Mouse (Mus musculus): ENCODE measurements around the gene Trim30a. TPM values are rescaled to one million over a fixed set of nuclear protein-coding genes. Genes with fewer than 3 reads are reported as not detected.
A peak's percentile ranks its signal among the peaks of the same experiment; 100 is the strongest.
"Not testable (repeated sequence)": the region's sequence is repeated elsewhere in the genome, so short reads cannot be mapped to it uniquely, and the experiment has no call there.

The Trim30a gene
- 0.33 and 0.45 TPM in 2 replicates for polyA plus RNA-seq (2014; fragmentation: Nextera tagmentation; extraction: Ambion mirVana)

DNA sequence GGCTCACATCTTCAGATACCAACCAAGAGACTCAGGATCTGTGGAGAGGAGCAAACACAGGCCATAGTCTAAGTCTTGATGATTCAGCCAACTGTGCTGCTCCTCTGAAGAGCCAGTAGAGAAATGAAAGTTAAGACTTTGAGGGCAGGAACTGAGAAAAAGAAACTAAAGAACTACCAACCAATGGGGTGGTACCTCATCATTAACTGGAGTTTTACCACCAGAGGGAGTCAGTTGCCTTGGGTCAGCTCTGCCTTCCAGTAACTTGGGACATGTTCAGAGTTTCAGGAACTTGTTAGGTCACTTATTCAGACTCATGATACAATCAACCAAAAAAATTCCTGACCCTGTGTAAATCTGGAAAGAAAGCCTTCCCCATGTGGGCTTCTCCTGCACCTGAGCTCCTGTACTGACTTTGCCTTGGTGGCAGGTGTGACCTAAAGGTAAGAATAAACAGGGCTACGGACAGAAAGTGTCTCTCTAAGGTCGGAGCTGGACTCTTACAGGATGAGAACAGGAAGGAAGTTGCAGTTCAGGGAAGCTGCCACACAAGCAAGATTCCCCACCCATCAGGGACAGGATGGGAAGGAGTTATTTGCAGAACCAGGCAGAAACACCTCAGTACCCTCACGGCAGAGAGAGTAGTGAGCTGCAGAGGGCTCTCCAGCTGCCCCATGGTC lies at the start of gene Trim30a:
TSS of gene Trim30a (minus strand) at position 129 of the 680 bp plus-strand sequence.
- no peaks in the 10 kb centered on the region for H3K27me3 ChIP-seq (ENCODE audit: control insufficient read depth, insufficient read depth, low read length)
- H3K4me3 ChIP-seq (ENCODE audit: low read depth, low read length) = no peak within 1 kb of the TSS
- no peak for DNase-seq (ENCODE audit: low spot score)
- no peak for ATAC-seq (replicated peaks; ENCODE audit: low FRiP score)
- H3K4me2 ChIP-seq (ENCODE audit: low read depth, low read length, severe bottlenecking) = no peak within 1 kb of the TSS
- no peak within 1 kb of the TSS for H3K9ac ChIP-seq (ENCODE audit: low read length)
- no peak within 1 kb of the TSS for H3K27ac ChIP-seq (ENCODE audit: low read depth, low read length)
- WGBS = 62% methylated on average over 3 of the region's 3 CpGs
- H3K36me3 ChIP-seq (ENCODE audit: control insufficient read depth, insufficient read depth, low read length) = no peaks in the 10 kb centered on the region
- no peaks in the 10 kb centered on the region for H3K4me1 ChIP-seq (replicated peaks; ENCODE audit: control insufficient read depth, insufficient read depth, low read length)
- no peaks in the 10 kb centered on the region for H3K9me3 ChIP-seq (ENCODE audit: control insufficient read depth, low read length)

DNA sequence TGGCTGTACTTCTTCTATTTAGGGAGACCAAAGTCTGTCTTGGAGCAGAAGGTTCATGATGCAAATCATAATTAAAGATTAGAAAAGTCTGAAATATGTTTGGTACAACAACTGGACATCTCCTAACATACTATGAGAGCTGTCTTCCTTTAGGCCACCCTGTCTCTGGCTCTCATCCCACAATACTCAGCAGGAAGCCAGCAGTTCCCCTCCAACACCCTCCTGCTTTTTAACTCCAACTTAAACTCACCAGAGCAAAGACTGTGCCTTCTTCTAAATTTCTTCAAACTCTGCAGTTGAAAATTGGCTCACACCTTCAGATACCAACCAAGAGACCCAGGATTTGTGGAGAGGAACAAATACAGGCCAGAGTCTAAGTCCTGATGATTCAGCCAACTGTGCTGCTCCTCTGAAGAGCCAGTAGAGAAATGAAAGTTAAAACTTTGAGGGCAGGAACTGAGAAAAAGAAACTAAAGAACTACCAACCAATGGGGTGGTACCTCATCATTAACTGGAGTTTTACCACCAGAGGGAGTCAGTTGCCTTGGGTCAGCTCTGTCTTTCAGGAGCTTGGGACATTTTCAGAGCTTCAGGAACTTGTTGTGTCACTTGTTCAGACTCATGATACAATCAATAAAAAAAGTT lies 42.5 kb upstream of the Trim30a start, which contains the start of gene Trim30d:
TSS of gene Trim30d (minus strand) at position 429 of the 645 bp plus-strand sequence.
- ATAC-seq (replicated peaks; ENCODE audit: low FRiP score); H3K9ac ChIP-seq (ENCODE audit: low read length); H3K4me3 ChIP-seq (ENCODE audit: low read depth, low read length); H3K36me3 ChIP-seq (ENCODE audit: control insufficient read depth, insufficient read depth, low read length); DNase-seq (ENCODE audit: low spot score); H3K27me3 ChIP-seq (ENCODE audit: control insufficient read depth, insufficient read depth, low read length); H3K27ac ChIP-seq (ENCODE audit: low read depth, low read length); H3K9me3 ChIP-seq (ENCODE audit: control insufficient read depth, low read length); H3K4me1 ChIP-seq (replicated peaks; ENCODE audit: control insufficient read depth, insufficient read depth, low read length); H3K4me2 ChIP-seq (ENCODE audit: low read depth, low read length, severe bottlenecking): not testable (repeated sequence)

DNA sequence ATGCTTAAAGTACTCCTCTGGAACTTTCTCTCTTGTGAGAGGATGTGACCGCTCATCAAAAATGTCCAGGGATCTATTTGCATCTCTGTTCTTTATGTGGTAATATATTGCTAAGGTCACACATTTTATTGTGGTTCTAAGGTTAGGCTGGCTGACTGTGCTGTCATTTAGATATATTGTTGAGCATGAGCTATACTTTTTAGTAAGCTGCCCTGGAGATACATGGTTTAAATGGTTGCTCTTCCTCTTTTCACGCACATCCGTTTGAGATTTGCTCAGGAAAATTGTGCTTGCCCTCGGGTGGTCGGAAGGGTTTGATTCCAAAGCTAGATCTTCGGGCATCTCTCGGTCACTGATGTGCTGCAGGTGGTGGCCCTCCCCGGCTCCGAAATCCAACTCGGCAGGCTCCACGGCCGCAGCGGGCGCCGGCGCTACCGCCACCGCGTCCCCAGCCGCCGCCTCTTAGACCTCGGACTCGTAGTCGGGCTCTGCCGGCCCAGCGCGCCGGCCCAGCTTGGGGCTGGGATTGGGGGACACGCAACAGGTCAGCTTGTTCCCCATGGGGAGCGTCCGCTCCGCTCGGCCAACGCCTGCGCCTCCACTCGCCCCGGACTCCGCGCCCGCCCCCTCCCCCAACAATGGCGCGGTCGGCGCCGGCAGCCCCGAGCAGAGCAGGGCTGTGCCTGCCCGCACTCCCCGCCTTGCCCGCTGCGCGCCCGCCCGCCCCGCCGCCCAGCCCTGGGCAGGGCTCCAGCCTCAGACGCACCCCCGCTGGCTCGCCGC lies 36.8 kb upstream of the Trim30a start:
- Histone ChIP-seq H3K4me2 (ENCODE audit: low read depth, low read length, severe bottlenecking) (peak overlapping the region; percentile 48), H3K9me3 (ENCODE audit: control insufficient read depth, low read length) (no peaks in the 10 kb centered on the region), H3K27me3 (ENCODE audit: control insufficient read depth, insufficient read depth, low read length) (no peaks in the 10 kb centered on the region), H3K27ac (ENCODE audit: low read depth, low read length) (no peak overlapping the region), H3K4me3 (ENCODE audit: low read depth, low read length) (peak overlapping the region; percentile 37), H3K4me1 (replicated peaks; ENCODE audit: control insufficient read depth, insufficient read depth, low read length) (no peaks in the 10 kb centered on the region), H3K36me3 (ENCODE audit: control insufficient read depth, insufficient read depth, low read length) (no peaks in the 10 kb centered on the region), H3K9ac (ENCODE audit: low read length) (peak overlapping the region; percentile 52)
- DNase-seq (ENCODE audit: low spot score) = peak; percentile 77
- ATAC-seq (replicated peaks; ENCODE audit: low FRiP score) = peak; percentile 98
- 2% methylated on average over 56 of the region's 59 CpGs for WGBS

DNA sequence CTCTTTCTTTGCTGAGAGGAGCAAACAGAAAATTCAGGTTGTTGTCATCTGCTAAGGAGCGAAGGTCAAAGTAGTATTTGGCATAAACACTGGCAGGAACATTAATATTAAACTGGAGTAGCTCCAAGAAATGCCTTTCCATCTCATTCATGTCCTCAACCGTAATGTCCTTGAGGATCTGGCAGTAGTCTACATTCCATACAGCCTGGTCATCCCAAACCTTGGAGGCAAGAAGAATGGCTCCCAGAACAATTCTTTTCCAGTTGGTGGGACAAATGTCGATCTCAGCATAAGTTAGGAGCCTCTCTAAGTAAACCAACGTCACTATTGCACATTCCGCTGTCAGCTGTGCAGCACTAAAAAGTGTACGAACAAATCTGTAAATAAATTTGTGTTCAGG lies 36.2 kb upstream of the Trim30a start:
- WGBS = 82% methylated on average over 6 of the region's 6 CpGs
- not testable (repeated sequence) for DNase-seq (ENCODE audit: low spot score); H3K4me1 ChIP-seq (replicated peaks; ENCODE audit: control insufficient read depth, insufficient read depth, low read length); H3K9ac ChIP-seq (ENCODE audit: low read length); H3K36me3 ChIP-seq (ENCODE audit: control insufficient read depth, insufficient read depth, low read length); H3K4me3 ChIP-seq (ENCODE audit: low read depth, low read length); H3K27me3 ChIP-seq (ENCODE audit: control insufficient read depth, insufficient read depth, low read length); ATAC-seq (replicated peaks; ENCODE audit: low FRiP score); H3K4me2 ChIP-seq (ENCODE audit: low read depth, low read length, severe bottlenecking); H3K9me3 ChIP-seq (ENCODE audit: control insufficient read depth, low read length); H3K27ac ChIP-seq (ENCODE audit: low read depth, low read length)

GRCm38 (mm10) chr7:104499464-104499863 lies 34.5 kb upstream of the Trim30a start:
- not testable (repeated sequence) for H3K4me1 ChIP-seq (replicated peaks; ENCODE audit: control insufficient read depth, insufficient read depth, low read length); H3K4me2 ChIP-seq (ENCODE audit: low read depth, low read length, severe bottlenecking); H3K9ac ChIP-seq (ENCODE audit: low read length); H3K27me3 ChIP-seq (ENCODE audit: control insufficient read depth, insufficient read depth, low read length); H3K27ac ChIP-seq (ENCODE audit: low read depth, low read length); H3K9me3 ChIP-seq (ENCODE audit: control insufficient read depth, low read length); H3K36me3 ChIP-seq (ENCODE audit: control insufficient read depth, insufficient read depth, low read length); ATAC-seq (replicated peaks; ENCODE audit: low FRiP score); DNase-seq (ENCODE audit: low spot score); H3K4me3 ChIP-seq (ENCODE audit: low read depth, low read length)
- 28% methylated on average over 6 of the region's 8 CpGs for WGBS

DNA sequence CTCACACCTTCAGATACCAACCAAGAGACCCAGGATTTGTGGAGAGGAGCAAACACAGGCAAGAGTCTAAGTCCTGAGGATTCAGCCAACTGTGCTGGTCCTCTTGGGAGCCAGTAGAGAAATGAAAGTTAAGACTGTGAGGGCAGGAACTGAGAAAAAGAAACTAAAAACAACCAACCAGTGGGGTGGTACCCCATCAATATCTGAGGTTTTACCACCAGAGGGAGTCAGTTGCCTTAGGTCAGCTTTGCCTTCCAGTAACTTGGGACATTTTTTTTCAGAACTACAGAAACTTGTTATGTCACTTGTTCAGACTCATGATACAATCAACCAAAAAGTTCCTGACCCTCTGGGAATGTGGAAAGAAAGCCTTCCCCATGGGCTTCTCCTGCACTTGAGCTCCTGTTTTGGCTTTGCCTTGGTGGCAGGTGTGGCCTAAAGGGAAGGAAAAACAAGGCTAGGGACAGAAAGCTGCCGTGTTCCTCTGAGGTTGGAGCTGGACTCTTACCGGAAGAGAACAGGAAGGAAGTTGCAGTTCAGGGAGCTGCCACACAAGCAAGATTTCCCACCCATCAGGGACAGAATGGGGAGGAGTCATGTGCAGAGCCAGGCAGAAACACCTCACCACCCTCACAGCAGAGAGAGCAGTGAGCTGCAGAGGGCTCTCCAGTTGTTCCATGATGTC lies 18.9 kb downstream of the Trim30a start:
- Histone ChIP-seq H3K27ac (ENCODE audit: low read depth, low read length) (no peak overlapping the region), H3K4me1 (replicated peaks; ENCODE audit: control insufficient read depth, insufficient read depth, low read length) (no peaks in the 10 kb centered on the region), H3K4me2 (ENCODE audit: low read depth, low read length, severe bottlenecking) (no peak overlapping the region), H3K9me3 (ENCODE audit: control insufficient read depth, low read length) (no peaks in the 10 kb centered on the region), H3K9ac (ENCODE audit: low read length) (no peak overlapping the region), H3K4me3 (ENCODE audit: low read depth, low read length) (no peak overlapping the region), H3K36me3 (ENCODE audit: control insufficient read depth, insufficient read depth, low read length) (no peaks in the 10 kb centered on the region), H3K27me3 (ENCODE audit: control insufficient read depth, insufficient read depth, low read length) (no peaks in the 10 kb centered on the region)
- DNase-seq (ENCODE audit: low spot score) (no peak), ATAC-seq (replicated peaks; ENCODE audit: low FRiP score) (no peak)
- WGBS = 72% methylated on average over 2 of the region's 2 CpGs

DNA sequence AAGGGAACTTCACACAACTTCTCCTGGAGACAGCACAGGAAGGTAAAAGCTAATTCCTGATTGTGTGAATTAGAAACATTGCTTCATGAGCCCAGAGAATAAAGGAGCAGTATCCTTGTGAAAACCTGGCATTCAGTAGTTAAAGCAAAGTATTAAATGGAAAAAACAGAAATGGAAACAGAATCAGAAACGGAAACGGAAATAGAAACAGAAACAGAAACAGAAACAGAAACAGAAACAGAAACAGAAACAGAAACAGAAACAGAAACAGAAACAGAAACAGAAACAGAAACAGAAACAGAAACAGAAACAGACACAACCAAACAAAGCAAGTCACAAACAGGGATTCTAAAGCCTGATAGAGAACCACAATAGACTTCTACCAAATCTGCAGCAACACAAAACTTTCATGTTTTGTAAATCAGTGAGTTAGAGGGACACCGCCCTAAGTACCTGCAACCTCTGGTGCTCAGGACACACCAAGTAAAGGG lies 60.5 kb downstream of the Trim30a start:
- 94% methylated on average over 3 of the region's 3 CpGs for WGBS

GRCm38 (mm10) chr7:104401140-104401539 lies 63.9 kb downstream of the Trim30a start:
- H3K4me2 ChIP-seq (ENCODE audit: low read depth, low read length, severe bottlenecking) = no peak overlapping the region
- H3K27me3 ChIP-seq (ENCODE audit: control insufficient read depth, insufficient read depth, low read length) = no peaks in the 10 kb centered on the region
- no peak for DNase-seq (ENCODE audit: low spot score)
- no peak overlapping the region for H3K4me3 ChIP-seq (ENCODE audit: low read depth, low read length)
- no peak overlapping the region for H3K9ac ChIP-seq (ENCODE audit: low read length)
- H3K4me1 ChIP-seq (replicated peaks; ENCODE audit: control insufficient read depth, insufficient read depth, low read length) = no peaks in the 10 kb centered on the region
- H3K27ac ChIP-seq (ENCODE audit: low read depth, low read length) = no peak overlapping the region
- no peaks in the 10 kb centered on the region for H3K36me3 ChIP-seq (ENCODE audit: control insufficient read depth, insufficient read depth, low read length)
- no peak for ATAC-seq (replicated peaks; ENCODE audit: low FRiP score)
- H3K9me3 ChIP-seq (ENCODE audit: control insufficient read depth, low read length) = no peaks in the 10 kb centered on the region

More for the DNA sequence above, 60.5 kb downstream of the Trim30a start:
- ATAC-seq (replicated peaks; ENCODE audit: low FRiP score) (no peak), DNase-seq (ENCODE audit: low spot score) (no peak)
- no peak overlapping the region for H3K9ac ChIP-seq (ENCODE audit: low read length)
- H3K4me3 ChIP-seq (ENCODE audit: low read depth, low read length) = no peak overlapping the region
- no peak overlapping the region for H3K4me2 ChIP-seq (ENCODE audit: low read depth, low read length, severe bottlenecking)
- no peaks in the 10 kb centered on the region for H3K27me3 ChIP-seq (ENCODE audit: control insufficient read depth, insufficient read depth, low read length)
- H3K4me1 ChIP-seq (replicated peaks; ENCODE audit: control insufficient read depth, insufficient read depth, low read length) = no peaks in the 10 kb centered on the region
- no peak overlapping the region for H3K27ac ChIP-seq (ENCODE audit: low read depth, low read length)
- H3K9me3 ChIP-seq (ENCODE audit: control insufficient read depth, low read length) = no peaks in the 10 kb centered on the region
- no peaks in the 10 kb centered on the region for H3K36me3 ChIP-seq (ENCODE audit: control insufficient read depth, insufficient read depth, low read length)
